Mouse (Mus musculus): ENCODE results near the gene Olfr92.

DNA sequence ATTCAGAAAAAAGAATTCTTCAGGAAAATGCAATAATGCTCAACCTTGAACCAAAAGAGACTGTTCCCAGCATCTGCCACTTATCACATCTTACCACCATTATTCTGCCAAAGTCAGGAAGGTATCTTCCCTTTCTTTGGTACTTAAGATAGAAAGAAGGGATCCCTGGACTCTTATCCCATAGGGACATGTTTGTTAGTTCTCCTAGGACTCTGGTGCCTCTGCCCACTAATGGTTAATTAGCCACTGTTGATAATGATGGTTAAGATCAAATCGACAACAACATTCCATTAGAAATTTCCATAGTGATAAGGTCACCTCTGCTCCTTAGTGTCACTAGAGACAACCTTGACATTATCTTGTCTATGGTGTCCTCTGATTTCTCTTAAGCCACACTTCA lies 21.7 kb downstream of the Olfr92 start, which contains the start of gene Olfr91:
- TF ChIP-seq CTCF (conservative IDR thresholded peaks at IDR 0.05; ENCODE audit: insufficient read depth, insufficient read length, low read depth, low read length) (no peak), POLR2A (IDR thresholded peaks at IDR 0.05; ENCODE audit: low read depth, low read length) (no peak)

All from kidney, adult 2 months (tissue).